Comparison of ENCODE assay signal across 12 mouse cellular contexts in the genomic region with DNA sequence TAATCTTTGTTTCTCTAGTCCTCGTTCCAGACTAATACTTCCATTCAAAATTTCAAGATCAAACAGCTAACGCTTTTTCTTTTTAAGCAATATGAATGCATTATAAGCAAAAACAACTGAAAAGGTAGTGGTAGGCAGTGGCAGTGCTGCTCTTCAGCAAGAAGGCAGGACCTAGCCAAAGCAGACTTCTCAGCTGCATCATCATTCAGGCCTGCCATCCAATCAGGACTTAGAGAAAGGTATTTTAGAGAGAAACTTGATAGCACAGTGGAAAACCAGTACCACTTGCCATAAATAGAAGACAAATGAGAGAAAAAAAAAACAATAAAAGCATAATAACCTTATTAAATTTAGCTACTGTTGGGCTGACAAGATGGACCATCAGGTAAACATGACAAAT. TPM values are rescaled to one million over a fixed set of nuclear protein-coding genes. Genes with fewer than 3 reads are reported as not detected.
DNase-seq lines count a peak whose midpoint lies in the region; ATAC-seq and TF ChIP-seq lines count a peak whose summit lies in the region.
"Had no signal": no experiment of that assay in that cellular context is flagged by ENCODE, and none has a peak within 500 bp of the region (broad histone marks: within the 10 kb centered on the region; RNA-seq: fewer than 3 reads in every experiment).

No protein-coding gene starts in this region.

- peak overlapping the region; percentile 88; the same call in 1 of the 2 replicates for H3K4me2 ChIP-seq in kidney, postnatal 0 days (ENCODE audit: low read length)
- peak overlapping the region; percentile 97 for H3K4me2 ChIP-seq in hindbrain, embryonic 12.5 days (replicated peaks)
- H3K4me2 ChIP-seq in midbrain, embryonic 14.5 days (ENCODE audit: low read length), result peak overlapping the region; percentile 91

- TF ChIP-seq CTCF in kidney, postnatal 0 days (IDR thresholded peaks at IDR 0.05; ENCODE audit: low read depth), result no peak
- no peak for TF ChIP-seq CTCF in cortical plate, adult 2 months (IDR thresholded peaks at IDR 0.05; ENCODE audit: extremely low read depth, insufficient read depth, low read length)

- no peaks in the 10 kb centered on the region for H3K36me3 ChIP-seq in kidney, postnatal 0 days (ENCODE audit: insufficient read depth, low read length)
- no peaks in the 10 kb centered on the region for H3K36me3 ChIP-seq in hindbrain, embryonic 12.5 days
- no peaks in the 10 kb centered on the region for H3K36me3 ChIP-seq in midbrain, embryonic 14.5 days (ENCODE audit: control insufficient read depth, insufficient read depth, low read length)
- H3K36me3 ChIP-seq: lung, embryonic 15.5 days; stomach, embryonic 15.5 days had no signal

- WGBS in kidney, postnatal 0 days, result 85% methylated on average over 2 of the region's 2 CpGs
- 83% methylated on average over 2 of the region's 2 CpGs for WGBS in hindbrain, embryonic 12.5 days
- WGBS in midbrain, embryonic 14.5 days, result 89% methylated on average over 2 of the region's 2 CpGs

- DNase-seq in kidney, postnatal 0 days (ENCODE audit: low spot score), result no peak
- no peak for DNase-seq in kidney, postnatal 14 days
- no peak for DNase-seq in midbrain, embryonic 14.5 days
- DNase-seq in retina, postnatal 1 day, result no peak
- no peak for DNase-seq in cerebellum, adult 11 months
- DNase-seq in right cerebral cortex, postnatal 36 days (ENCODE audit: low spot score in 2 of 2), result no peak
- DNase-seq: heart, postnatal 10 days; kidney, postnatal 25 days had no signal

- no peaks in the 10 kb centered on the region for H3K9me3 ChIP-seq in kidney, postnatal 0 days (replicated peaks; ENCODE audit: low read length)
- H3K9me3 ChIP-seq in hindbrain, embryonic 12.5 days (replicated peaks), result no peaks in the 10 kb centered on the region
- no peaks in the 10 kb centered on the region for H3K9me3 ChIP-seq in midbrain, embryonic 14.5 days (ENCODE audit: control insufficient read depth, low read length)
- H3K9me3 ChIP-seq: lung, embryonic 15.5 days; stomach, embryonic 15.5 days had no signal

- no peak for TF ChIP-seq POLR2A in cortical plate, adult 2 months (IDR thresholded peaks at IDR 0.05; ENCODE audit: extremely low read depth, insufficient read depth, low read length)

- no peaks in the 10 kb centered on the region for H3K27me3 ChIP-seq in kidney, postnatal 0 days (ENCODE audit: insufficient read depth, low read length)
- H3K27me3 ChIP-seq in hindbrain, embryonic 12.5 days, result no peaks in the 10 kb centered on the region
- no peaks in the 10 kb centered on the region for H3K27me3 ChIP-seq in midbrain, embryonic 14.5 days (ENCODE audit: control insufficient read depth, insufficient read depth, low read length)
- H3K27me3 ChIP-seq: lung, embryonic 15.5 days; stomach, embryonic 15.5 days had no signal

- no peak overlapping the region for H3K4me3 ChIP-seq in kidney, postnatal 0 days (replicated peaks; ENCODE audit: low read depth, low read length)
- peak overlapping the region; percentile 56; the same call in 1 of the 2 replicates for H3K4me3 ChIP-seq in cortical plate, adult 2 months (ENCODE audit: insufficient read depth, low read length)
- no peak overlapping the region for H3K4me3 ChIP-seq in hindbrain, embryonic 12.5 days
- no peak overlapping the region for H3K4me3 ChIP-seq in midbrain, embryonic 14.5 days (replicated peaks; ENCODE audit: low read depth, low read length)

- no peak overlapping the region for H3K27ac ChIP-seq in kidney, postnatal 0 days
- no peak overlapping the region for H3K27ac ChIP-seq in cortical plate, adult 2 months (ENCODE audit: insufficient read depth, low read length)
- no peak overlapping the region for H3K27ac ChIP-seq in hindbrain, embryonic 12.5 days
- H3K27ac ChIP-seq in midbrain, embryonic 14.5 days (replicated peaks; ENCODE audit: low read depth, low read length), result no peak overlapping the region
- H3K27ac ChIP-seq: lung, embryonic 15.5 days; stomach, embryonic 15.5 days had no signal

- no peak for ATAC-seq in kidney, postnatal 0 days (replicated peaks; ENCODE audit: low FRiP score, low read depth)
- ATAC-seq in hindbrain, embryonic 12.5 days (ENCODE audit: low FRiP score), result no peak
- no peak for ATAC-seq in midbrain, embryonic 14.5 days (ENCODE audit: low FRiP score, low TSS enrichment)

- no peak overlapping the region for H3K9ac ChIP-seq in kidney, postnatal 0 days (ENCODE audit: low read depth, low read length)
- H3K9ac ChIP-seq in hindbrain, embryonic 12.5 days, result no peak overlapping the region
- H3K9ac ChIP-seq in midbrain, embryonic 14.5 days (replicated peaks; ENCODE audit: low read length), result no peak overlapping the region
- H3K9ac ChIP-seq: lung, embryonic 15.5 days; stomach, embryonic 15.5 days had no signal

- H3K4me1 ChIP-seq in kidney, postnatal 0 days (replicated peaks; ENCODE audit: insufficient read depth, low read length), result peaks cover 7% of the 10 kb centered on the region
- H3K4me1 ChIP-seq in cortical plate, adult 2 months (ENCODE audit: control insufficient read depth, insufficient read depth, low read length), result peaks cover 12% of the 10 kb centered on the region
- H3K4me1 ChIP-seq in hindbrain, embryonic 12.5 days, result peaks cover 37% of the 10 kb centered on the region
- H3K4me1 ChIP-seq in midbrain, embryonic 14.5 days (ENCODE audit: control insufficient read depth, insufficient read depth, low read length), result peaks cover 27% of the 10 kb centered on the region

RNA-seq across cellular contexts. Expression of gene Usp31, which starts 2.0 kb away (rescaled TPM):
- polyA plus RNA-seq in kidney, postnatal 0 days (2015; fragmentation: Nextera tagmentation; extraction: Ambion mirVana), result 1.3 and 1.6 TPM in 2 replicates
- 26.1 and 29.1 TPM in 2 replicates for polyA plus RNA-seq in cortical plate, adult 2 months (2012; rRNA removed)
- polyA plus RNA-seq in hindbrain, embryonic 12.5 days (2016; fragmentation: Nextera tagmentation; extraction: Ambion mirVana), result 3.5 and 3.7 TPM in 2 replicates
- polyA plus RNA-seq in midbrain, embryonic 14.5 days (2014; fragmentation: Nextera tagmentation; extraction: Ambion mirVana), result 4.8 and 5.5 TPM in 2 replicates

RNA-seq across cellular contexts. Expression of gene Scnn1g, which starts 29.2 kb away (rescaled TPM):
- polyA plus RNA-seq in kidney, postnatal 0 days (2015; fragmentation: Nextera tagmentation; extraction: Ambion mirVana), result 59.7 and 64.2 TPM in 2 replicates
- 0.27 and 0.28 TPM in 2 replicates for polyA plus RNA-seq in cortical plate, adult 2 months (2012; rRNA removed)
- polyA plus RNA-seq in hindbrain, embryonic 12.5 days (2016; fragmentation: Nextera tagmentation; extraction: Ambion mirVana), result 0.10 and 0.12 TPM in 2 replicates
- polyA plus RNA-seq in midbrain, embryonic 14.5 days (2014; fragmentation: Nextera tagmentation; extraction: Ambion mirVana), result 0.09 TPM in 1 of 2 replicates, not detected in the other

Comparison
In these comparisons a context has a peak if more than half of its experiments do, and no peak if none do; other contexts are left out.
1. RNA of gene Scnn1g, which starts 29.2 kb away (polyA plus RNA-seq): 59.7 to 64.2 TPM in kidney, postnatal 0 days; 0.27 to 0.28 TPM in cortical plate, adult 2 months, 0.10 to 0.12 TPM in hindbrain, embryonic 12.5 days and 0.09 TPM in midbrain, embryonic 14.5 days; every median in the first group is over 10 times any median in the second.
2. Peak in every context shown above with its lines, with median percentiles within 50 percentile points of each other: H3K4me2 ChIP-seq.